Mouse (Mus musculus) midbrain, postnatal 0 days (tissue): ENCODE measurements around the gene Cst9. TPM values are rescaled to one million over a fixed set of nuclear protein-coding genes. Genes with fewer than 3 reads are reported as not detected.
A peak's percentile ranks its signal among the peaks of the same experiment; 100 is the strongest.

Experiments used
- ATAC-seq: fragments of 200-750 bp; cut with Nextera tagmentation; 2 replicates; pipeline ENCODE4 v1.8.0; 2017; ENCODE audit warnings: moderate number of reproducible peaks, mild to moderate bottlenecking, moderate TSS enrichment, moderate library complexity; ENCODE audit not compliant: low FRiP score
- DNase-seq: peaks from one replicate; pipeline ENCODE4 v3.0.0-alpha.2; 2015; ENCODE audit warnings: low spot score
- H3K27ac ChIP-seq: fragments of 300-500 bp; sonication (generic); 2 replicates; pipeline ENCODE4 v1.5.1; 2014; ENCODE audit warnings: low read depth, mild to moderate bottlenecking, low read length, mixed read lengths
- H3K27me3 ChIP-seq: fragments of 300-500 bp; sonication (generic); 2 replicates; pipeline ENCODE4 v1.6.1; 2014; ENCODE audit warnings: low read length, control low read depth, mixed read lengths; ENCODE audit not compliant: insufficient read depth
- H3K36me3 ChIP-seq: fragments of 300-500 bp; sonication (generic); 2 replicates; pipeline ENCODE4 v1.6.1; 2014; ENCODE audit warnings: low read length, control low read depth, mixed read lengths; ENCODE audit not compliant: insufficient read depth
- H3K4me1 ChIP-seq: fragments of 300-500 bp; sonication (generic); 2 replicates; pipeline ENCODE4 v1.6.1; 2014; ENCODE audit warnings: mild to moderate bottlenecking, control low read depth, antibody characterized with exemption, low read length, mixed read lengths; ENCODE audit not compliant: insufficient read depth
- H3K4me2 ChIP-seq: fragments of 300-500 bp; sonication (generic); 2 replicates; pipeline ENCODE4 v1.6.1; 2014; ENCODE audit warnings: low read depth, mild to moderate bottlenecking, low read length, mixed read lengths; ENCODE audit not compliant: poor library complexity, severe bottlenecking
- H3K4me3 ChIP-seq: fragments of 300-500 bp; sonication (generic); 2 replicates; pipeline ENCODE4 v1.5.1; 2014; ENCODE audit warnings: low read depth, mild to moderate bottlenecking, low read length, moderate library complexity
- H3K9ac ChIP-seq: fragments of 300-500 bp; sonication (generic); replicated peaks from 2 replicates; pipeline ENCODE4 v1.6.1; 2014; ENCODE audit warnings: mild to moderate bottlenecking, low read length, moderate library complexity, mixed read lengths; ENCODE audit not compliant: poor library complexity, severe bottlenecking
- H3K9me3 ChIP-seq: fragments of 300-500 bp; sonication (generic); 2 replicates; pipeline ENCODE4 v1.6.1; 2016; ENCODE audit warnings: low read length, control low read depth
- CTCF ChIP-seq: IDR thresholded peaks from 2 replicates; pipeline ENCODE4 v1.5.1; 2016; ENCODE audit warnings: antibody characterized with exemption, mild to moderate bottlenecking
- WGBS: fragments of 180-500 bp; shearing (Covaris S2); extraction: QIAGEN DNeasy Blood & Tissue Kit; methylation state at CpG from one replicate; pipeline ENCODE4 v1.1.7; 2014; 5-methylcytosine and 5-hydroxymethylcytosine counted together
- polyA plus RNA-seq: library from polyadenylated mRNA; unstranded; fragments of >200 nt; fragmentation: Nextera tagmentation; extraction: Ambion mirVana; gene quantifications from 2 replicates; pipeline ENCODE4 v1.2.1, GENCODE M21; 2015
- total RNA-seq: library from RNA; depleted of rRNA; stranded (reverse); fragments of >200 nt; gene quantifications from 2 replicates; pipeline ENCODE4 v1.2.3, GENCODE M21; 2014

Cst9 gene
- total and polyA plus RNA-seq, 2 experiments from 2014 or later, result not detected

DNA sequence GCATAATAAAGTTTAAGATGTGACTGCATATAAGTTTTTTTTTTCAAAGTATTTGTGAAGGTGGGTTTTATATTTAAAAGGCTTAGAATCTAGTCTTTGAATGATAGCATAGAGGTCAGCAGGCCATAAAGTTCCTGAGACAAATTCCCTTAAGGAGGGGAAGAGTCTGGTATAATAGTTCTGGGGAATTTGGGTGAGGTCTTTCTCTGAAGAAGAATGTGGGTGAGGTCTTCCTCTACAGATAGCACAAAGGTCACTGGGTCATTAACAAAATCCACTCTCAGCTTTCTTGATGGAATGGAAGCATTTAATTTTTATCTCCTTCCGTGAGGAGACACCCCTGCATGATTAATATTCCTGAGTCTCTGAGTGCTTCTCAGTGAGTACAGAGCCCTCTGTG, 9.0 kb upstream of the Cst9 start:
- Histone ChIP-seq H3K9ac (no peak overlapping the region), H3K27ac (no peak overlapping the region), H3K4me2 (no peak overlapping the region), H3K4me3 (no peak overlapping the region), H3K4me1 (no peaks in the 10 kb centered on the region), H3K36me3 (no peaks in the 10 kb centered on the region), H3K27me3 (no peaks in the 10 kb centered on the region), H3K9me3 (no peaks in the 10 kb centered on the region)
- DNase-seq (no peak), ATAC-seq (no peak)
- TF ChIP-seq CTCF, result no peak
- WGBS, result 86% methylated on average over 1 of the region's 1 CpGs

DNA sequence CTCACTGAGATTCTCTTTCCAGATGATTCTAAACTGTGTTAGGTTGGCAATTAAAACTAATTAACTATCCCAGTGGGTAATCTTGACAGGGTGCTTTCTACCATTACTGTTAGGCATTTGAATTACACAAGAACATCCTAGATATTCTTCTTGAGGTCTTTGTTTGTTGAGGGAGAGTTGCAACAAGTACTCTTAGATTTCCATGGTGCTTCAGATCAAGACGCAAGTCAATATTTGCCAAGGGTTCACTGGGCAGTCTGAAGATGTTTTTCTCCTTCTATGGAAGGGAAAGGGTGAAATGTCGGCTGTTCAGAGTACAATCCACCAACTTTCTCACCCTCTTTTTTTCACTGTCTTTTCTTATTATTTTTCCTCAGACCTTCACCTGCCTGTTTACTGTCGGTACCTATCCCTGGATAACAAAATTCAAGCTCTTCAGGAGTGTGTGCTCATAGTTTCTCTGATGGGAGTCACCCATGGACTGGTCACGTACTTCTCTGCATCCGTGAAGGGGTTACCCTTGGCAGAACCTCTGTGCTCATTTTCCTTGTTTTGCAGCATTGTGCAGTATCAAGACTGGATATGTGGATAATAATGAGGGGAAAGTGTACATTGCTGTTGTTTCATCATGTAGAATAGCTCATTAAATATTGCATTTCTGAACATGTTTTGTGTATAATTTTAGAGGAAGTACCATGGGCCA, 3.3 kb downstream of the Cst9 start:
- Histone ChIP-seq H3K4me3 (no peak overlapping the region), H3K36me3 (no peaks in the 10 kb centered on the region), H3K9ac (no peak overlapping the region), H3K4me1 (no peaks in the 10 kb centered on the region), H3K9me3 (no peaks in the 10 kb centered on the region), H3K4me2 (no peak overlapping the region), H3K27me3 (no peaks in the 10 kb centered on the region), H3K27ac (no peak overlapping the region)
- 86% methylated on average over 5 of the region's 5 CpGs for WGBS
- ATAC-seq, result no peak
- TF ChIP-seq CTCF, result no peak
- no peak for DNase-seq

- H3K27ac ChIP-seq, result no peak overlapping the region
- DNase-seq (no peak), ATAC-seq (no peak)
- no peaks in the 10 kb centered on the region for H3K36me3 ChIP-seq
- H3K27me3 ChIP-seq, result no peaks in the 10 kb centered on the region
- TF ChIP-seq CTCF, result no peak
- H3K4me3 ChIP-seq, result no peak overlapping the region
- WGBS, result 94% methylated on average over 2 of the region's 2 CpGs
- H3K4me1 ChIP-seq, result no peaks in the 10 kb centered on the region
- H3K9ac ChIP-seq, result no peak overlapping the region
- H3K9me3 ChIP-seq, result no peaks in the 10 kb centered on the region
- no peak overlapping the region for H3K4me2 ChIP-seq
Observed at GRCm38 (mm10) chr2:148839224-148839623, 4.3 kb downstream of the Cst9 start.

- Histone ChIP-seq H3K9ac (no peak overlapping the region), H3K4me1 (no peaks in the 10 kb centered on the region), H3K27me3 (no peaks in the 10 kb centered on the region), H3K9me3 (no peaks in the 10 kb centered on the region), H3K27ac (no peak overlapping the region), H3K4me3 (no peak overlapping the region), H3K4me2 (no peak overlapping the region), H3K36me3 (no peaks in the 10 kb centered on the region)
- WGBS, result 47% methylated on average over 8 of the region's 8 CpGs
- peak; percentile 67 for ATAC-seq
- TF ChIP-seq CTCF, result peak; percentile 85
- DNase-seq, result peak; percentile 75
Observed at GRCm38 (mm10) chr2:148851116-148851906, 16.4 kb downstream of the Cst9 start.

DNA sequence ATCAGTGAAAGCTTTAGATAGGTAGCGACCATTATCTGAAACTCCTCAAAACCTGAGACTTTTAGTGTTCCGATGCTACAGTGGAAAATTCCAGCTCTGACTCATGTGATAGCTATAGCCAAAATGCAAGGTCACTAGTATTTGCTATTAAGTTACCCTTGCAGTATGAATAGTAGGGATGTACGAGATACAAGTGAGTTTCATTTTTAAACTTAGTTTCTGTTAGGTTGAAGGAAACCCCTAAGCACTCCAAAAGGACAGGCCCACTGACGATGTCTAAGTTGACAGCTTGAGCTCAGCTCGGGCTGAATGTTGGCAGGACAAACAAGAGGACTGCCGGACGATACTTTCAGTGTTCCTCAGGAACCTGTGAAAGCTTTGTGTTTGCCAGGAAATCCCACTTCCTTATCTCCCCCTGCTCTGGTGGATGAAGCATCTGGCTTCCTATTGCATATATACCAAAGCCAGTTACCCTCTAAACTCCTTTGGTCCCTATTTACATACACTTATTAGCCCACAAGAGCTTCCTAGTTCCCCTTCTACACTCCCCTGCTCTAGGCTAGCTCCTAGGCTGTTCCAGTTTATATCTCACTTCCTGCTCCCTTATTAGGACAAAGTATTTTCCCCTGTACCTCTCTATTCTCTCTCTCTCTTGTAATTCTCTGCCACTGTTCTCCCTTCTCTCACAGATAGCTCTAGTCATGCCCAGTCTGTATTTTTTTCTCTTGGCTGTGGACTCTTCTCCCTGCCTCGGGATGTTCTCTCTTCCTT, 21.9 kb downstream of the Cst9 start:
- H3K4me3 ChIP-seq, result no peak overlapping the region
- ATAC-seq, result no peak

More for the DNA sequence above, 21.9 kb downstream of the Cst9 start:
- Histone ChIP-seq H3K27me3 (no peaks in the 10 kb centered on the region), H3K4me2 (no peak overlapping the region), H3K9ac (no peak overlapping the region), H3K4me1 (no peaks in the 10 kb centered on the region), H3K9me3 (no peaks in the 10 kb centered on the region), H3K36me3 (no peaks in the 10 kb centered on the region), H3K27ac (no peak overlapping the region)
- DNase-seq, result no peak
- WGBS, result 74% methylated on average over 8 of the region's 8 CpGs
- no peak for TF ChIP-seq CTCF
